Mouse (Mus musculus) granulocyte monocyte progenitor cell, adult 5-6 weeks (primary cell): ENCODE results near the gene Anapc15-ps. TPM values are rescaled to one million over a fixed set of nuclear protein-coding genes. Genes with fewer than 3 reads are reported as not detected.

Experiments
- ATAC-seq: replicated peaks from 2 replicates; pipeline ENCODE4 v1.8.0; 2016; ENCODE audit warnings: mild to moderate bottlenecking, moderate TSS enrichment, inconsistent platforms; ENCODE audit not compliant: poor library complexity, severe bottlenecking
- total RNA-seq, 2 experiments: library from RNA; stranded (forward) in 1 of 2; stranded (reverse) in 1 of 2; fragments of 200-712, 200-1000 nt in 1 of 2; fragments of >200 nt in 1 of 2; fragmentation: Nextera tagmentation in 1 of 2; gene quantifications; 2 replicates each; pipeline ENCODE4 v1.2.3; 2014 to 2017

The Anapc15-ps gene
- not detected in 2 replicates for total RNA-seq (2014; fragmentation: Nextera tagmentation)
- total RNA-seq (2017): 1.6 and 3.6 TPM in 2 replicates

- ATAC-seq: no peak
Measured at GRCm38 (mm10) chr10:95673351-95673750, at the start of gene Anapc15-ps. Gene Anapc15-ps (minus strand): TSS chr10:95673451.

GRCm38 (mm10) chr10:95722203-95722611 lies 49.0 kb upstream of the Anapc15-ps start:
- peak; percentile 89 for ATAC-seq

DNA sequence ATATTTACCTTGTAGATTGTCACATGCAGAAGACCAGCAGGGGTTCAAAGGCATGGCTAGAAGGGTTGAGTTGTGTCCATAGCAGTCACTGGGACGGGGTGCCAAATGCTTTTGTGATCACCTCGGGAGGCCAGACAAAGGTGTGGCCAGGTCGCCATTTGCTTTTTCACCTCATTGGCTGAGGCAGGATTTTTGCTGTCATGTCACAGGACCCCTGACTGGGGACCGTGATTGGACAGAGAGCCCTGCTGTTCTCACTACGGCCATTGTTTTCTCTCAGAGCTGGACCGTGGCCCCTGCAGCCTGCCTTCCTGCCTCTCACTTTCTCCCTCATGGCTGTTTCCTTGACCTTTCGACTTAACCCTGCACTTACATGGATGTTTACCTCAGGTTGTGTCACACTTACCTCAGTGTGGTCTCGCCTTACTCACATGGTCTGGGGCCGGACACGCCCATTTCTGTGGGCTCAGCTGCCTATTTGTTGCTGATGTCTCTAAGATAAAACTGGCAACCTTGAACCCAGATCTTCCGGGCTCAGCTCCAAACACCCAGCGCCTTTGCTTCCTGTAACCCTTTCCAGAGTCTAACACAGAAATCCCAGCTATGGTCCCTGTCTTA lies 47.0 kb upstream of the Anapc15-ps start:
- ATAC-seq: no peak

DNA sequence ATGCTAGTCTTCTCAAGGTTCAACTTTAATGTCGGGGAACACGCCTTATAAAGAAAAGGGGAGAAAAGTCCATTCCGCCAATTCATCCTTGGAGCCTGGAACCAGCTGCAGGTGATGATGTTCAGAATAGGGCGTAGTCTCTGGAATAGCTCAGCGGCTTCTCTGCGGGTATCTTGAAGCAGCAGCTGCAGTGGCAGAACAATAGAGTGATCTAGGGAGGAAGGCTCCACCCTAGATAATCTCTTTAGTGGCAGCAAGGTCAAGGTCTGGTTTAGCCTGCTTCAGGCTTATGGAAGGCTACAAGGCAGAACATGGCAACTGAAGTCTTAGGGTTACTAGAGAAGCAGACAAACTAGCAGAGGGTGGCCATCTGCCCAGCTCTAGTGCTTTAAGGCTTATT lies 46.2 kb upstream of the Anapc15-ps start:
- no peak for ATAC-seq

DNA sequence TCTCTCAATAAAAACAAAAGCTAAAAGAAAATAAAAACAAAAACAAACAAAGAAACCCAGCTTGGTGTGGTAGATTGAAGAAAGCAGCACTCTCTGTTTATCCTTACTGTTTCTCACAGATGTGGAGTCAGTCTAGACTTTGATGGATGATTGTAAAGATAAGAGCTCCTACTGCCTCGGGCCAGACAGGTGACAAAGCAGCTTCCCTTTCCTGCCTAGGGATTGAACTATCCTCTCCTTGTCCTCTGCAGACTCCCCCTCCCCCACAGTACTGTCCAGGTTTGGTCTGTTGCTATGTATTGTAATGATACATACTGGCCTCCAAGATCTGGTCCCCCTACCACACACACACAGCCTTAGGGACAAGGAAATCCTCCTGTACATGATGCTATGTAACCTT lies 45.5 kb upstream of the Anapc15-ps start:
- no peak for ATAC-seq

- ATAC-seq: no peak
Measured at GRCm38 (mm10) chr10:95717106-95717680, 43.9 kb upstream of the Anapc15-ps start.

- ATAC-seq: no peak
Measured at GRCm38 (mm10) chr10:95715687-95716086, 42.4 kb upstream of the Anapc15-ps start.

DNA sequence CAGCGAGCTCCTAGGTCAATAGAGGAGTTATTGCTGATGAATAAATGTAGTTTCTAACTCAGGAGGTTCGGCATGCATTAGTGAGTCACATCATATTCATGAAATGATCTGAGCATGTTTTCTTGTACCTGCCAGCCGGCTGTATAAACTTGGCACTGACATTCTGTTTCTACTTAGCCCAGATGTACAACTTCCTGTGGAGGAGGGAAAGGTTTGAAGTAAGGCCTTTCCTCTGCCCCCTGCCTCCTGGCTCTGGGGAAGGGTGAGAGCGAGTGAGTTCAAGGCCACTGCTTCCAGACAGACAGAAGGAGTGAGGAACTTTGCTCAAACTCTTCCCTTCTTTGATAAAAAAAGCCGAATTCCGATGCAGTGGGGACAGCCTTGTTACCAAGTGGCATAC lies 39.0 kb upstream of the Anapc15-ps start:
- no peak for ATAC-seq

- ATAC-seq: no peak
Measured at GRCm38 (mm10) chr10:95709903-95710660, 36.8 kb upstream of the Anapc15-ps start.

DNA sequence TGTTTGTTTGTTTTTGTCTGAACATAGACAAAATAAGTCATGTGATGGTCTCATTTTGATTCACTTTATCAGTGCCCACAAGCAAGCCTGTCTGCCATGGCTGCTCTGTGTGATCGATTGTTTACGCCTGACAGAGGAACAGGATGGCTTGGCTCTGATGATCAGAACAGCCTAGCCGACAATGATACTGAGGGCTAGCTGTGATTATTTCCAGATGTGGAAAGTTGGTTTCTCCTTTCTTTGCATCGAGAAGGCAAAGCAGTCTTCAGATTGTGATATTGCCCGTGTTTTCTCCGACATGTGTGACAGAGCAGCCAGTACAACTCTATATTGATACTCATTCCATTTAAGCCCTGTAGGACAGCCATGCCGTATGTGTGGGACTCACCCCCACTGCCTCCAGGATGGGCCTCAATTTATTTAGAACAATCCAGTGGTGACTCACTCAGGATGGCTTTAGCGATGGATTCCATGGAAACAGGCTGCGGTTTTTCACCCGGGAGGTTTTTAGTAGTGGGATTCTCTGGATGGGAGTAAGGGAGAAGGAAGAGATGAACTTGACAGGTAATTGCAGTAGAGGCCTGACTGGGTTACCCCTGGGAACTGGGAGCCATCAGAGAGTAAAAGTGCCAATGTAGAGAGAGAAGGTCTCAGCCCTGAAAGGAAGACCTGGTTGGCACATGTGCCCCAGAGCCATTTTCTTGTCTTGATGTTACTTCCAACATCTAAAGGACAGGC lies 36.1 kb upstream of the Anapc15-ps start:
- ATAC-seq: no peak

GRCm38 (mm10) chr10:95708001-95708400 lies 34.8 kb upstream of the Anapc15-ps start:
- peak; percentile 77 for ATAC-seq

- ATAC-seq: no peak
Measured at GRCm38 (mm10) chr10:95706867-95707266, 33.6 kb upstream of the Anapc15-ps start.

- no peak for ATAC-seq
Measured at GRCm38 (mm10) chr10:95705747-95706146, 32.5 kb upstream of the Anapc15-ps start.

- no peak for ATAC-seq
Measured at GRCm38 (mm10) chr10:95704847-95705246, 31.6 kb upstream of the Anapc15-ps start.

DNA sequence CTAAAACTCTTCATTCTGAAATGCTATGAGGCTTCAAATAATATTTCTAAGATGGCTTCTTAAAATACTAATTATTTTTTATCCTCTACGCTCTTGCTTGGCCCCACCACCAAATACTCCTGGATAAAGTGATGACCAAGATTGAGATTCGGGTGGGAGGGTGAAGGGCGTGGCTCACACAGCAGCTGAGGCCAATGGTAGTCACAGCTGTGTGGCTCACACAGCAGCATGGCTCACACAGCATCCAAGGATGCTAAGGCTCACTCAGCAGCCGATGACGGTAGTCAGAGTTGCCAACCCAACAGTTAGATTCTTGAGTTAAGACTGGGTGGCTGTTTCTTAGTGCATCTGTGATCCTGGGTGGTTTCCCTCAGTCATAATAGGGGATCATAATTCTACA lies 30.5 kb upstream of the Anapc15-ps start:
- ATAC-seq: no peak

DNA sequence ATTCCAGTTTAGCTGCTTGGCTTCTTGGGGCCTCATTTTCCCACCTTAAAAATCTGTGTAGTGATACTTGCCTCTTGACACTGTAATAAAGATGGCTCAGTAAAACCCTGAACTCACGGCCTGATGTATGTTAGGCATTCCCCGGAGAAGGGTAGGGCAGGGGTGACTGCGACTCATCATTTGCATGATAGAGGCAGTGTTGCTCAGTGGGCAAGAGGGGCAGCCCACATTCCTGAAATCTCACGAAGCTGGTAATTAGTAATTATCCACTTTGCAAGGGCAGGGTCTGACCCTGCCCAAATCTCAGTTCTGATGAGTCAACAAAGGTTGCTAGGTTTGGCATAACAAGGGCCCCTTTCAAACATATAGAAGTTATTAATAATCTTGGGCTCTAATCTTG lies 27.2 kb upstream of the Anapc15-ps start:
- no peak for ATAC-seq

DNA sequence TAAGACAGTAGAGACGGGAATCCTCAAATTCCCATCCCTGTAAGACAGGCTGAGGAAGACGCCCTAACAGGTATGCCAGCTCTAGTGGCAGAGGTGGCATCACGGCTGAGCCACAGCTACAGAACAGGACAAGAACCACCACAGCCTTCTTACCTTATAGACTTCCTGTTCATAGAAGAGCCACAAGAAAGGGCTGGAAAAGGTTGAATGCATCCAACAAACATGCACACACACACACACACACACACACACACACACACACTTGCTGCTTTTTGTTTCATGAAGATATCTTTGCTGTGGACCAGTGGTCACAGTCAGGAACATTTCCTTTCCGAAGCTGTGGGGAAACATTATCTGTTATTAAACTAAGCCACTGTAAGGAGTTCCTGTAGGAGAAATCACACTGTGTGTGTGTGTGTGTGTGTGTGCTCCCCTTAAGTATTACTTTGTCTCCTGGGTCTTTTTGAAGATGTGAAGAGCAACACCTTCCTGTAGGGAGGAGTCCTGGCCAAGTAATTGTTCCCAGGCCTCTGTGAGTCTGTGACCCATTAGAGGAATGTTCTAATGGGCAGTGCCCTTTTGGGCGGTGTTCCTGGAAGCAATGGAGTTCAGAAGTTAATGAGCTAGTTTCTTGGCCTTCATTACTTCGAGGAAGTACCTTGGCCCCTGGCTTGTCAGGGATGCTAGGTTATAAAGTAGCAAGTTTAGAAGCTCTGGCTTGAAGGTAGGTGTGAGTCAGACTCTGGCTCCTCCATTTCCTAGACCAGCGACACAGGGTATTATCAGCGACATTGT lies 25.9 kb upstream of the Anapc15-ps start:
- ATAC-seq: no peak

DNA sequence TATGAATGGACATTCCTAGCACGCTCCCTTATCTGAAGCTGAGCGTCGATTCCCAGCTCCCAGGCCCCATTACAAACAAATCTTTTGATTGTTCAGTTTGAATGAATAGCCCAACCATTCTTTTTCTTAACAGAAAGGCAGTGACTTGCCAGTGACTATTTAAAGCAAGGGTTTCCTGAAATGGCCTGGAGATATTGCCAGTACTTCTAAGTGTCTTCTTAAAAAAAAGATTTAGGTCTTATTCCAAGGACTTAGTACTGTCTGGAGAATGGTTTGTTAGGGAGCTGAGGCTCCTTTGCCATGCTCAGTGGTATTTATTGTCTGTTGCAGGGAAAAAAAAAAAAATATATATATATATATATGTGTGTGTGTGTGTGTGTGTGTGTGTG lies 23.0 kb upstream of the Anapc15-ps start:
- ATAC-seq: no peak

DNA sequence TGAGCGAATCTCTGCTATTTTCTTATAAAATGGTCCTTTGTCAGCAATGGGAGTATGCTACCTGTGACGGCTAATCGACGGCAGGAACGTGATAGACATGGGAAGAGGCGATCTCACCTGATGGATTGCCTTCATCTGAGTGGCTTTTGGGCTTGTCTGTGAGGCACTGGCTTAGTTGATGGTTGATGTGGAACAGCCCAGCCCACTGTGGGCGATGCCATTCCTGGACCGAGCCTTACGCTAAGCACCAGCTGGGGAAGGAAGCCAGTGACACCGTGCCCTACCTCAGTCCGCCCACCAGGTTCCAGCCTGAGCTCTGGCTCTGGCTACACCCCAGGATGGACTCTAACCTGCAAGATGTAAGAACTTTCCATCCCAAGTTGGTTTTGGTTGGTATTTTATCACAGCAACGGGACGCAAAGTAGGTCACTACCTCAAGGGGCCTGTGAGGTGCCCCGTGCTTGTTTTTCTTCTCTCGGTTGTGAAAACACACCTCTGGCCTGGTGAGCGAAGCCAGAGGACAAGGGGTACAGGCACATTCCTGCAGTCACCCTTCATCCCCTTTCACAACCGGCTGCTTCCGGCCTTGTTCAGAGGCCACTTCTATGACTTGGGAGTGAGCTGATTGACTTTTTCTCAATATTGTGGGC lies 22.5 kb upstream of the Anapc15-ps start:
- no peak for ATAC-seq
